Mouse (Mus musculus) layer of hippocampus, postnatal 25 days (tissue): ENCODE measurements around the gene Tmem258. TPM values are rescaled to one million over a fixed set of nuclear protein-coding genes. Genes with fewer than 3 reads are reported as not detected.

ENCODE experiments used
- DNase-seq, 2 experiments: peaks; one replicate each; pipeline ENCODE4 v3.0.0; 2022; ENCODE audit warnings: mixed read lengths in 2 of 2, low spot score in 1 of 2; ENCODE audit errors: extremely low spot score in 1 of 2
- total RNA-seq, 2 experiments: library from RNA; stranded (reverse); gene quantifications; 2 replicates each; pipeline ENCODE4 v1.2.3; 2021

The Tmem258 gene
- total RNA-seq, 2 experiments from 2014 or later, result 84.3 to 92.4 TPM

DNA sequence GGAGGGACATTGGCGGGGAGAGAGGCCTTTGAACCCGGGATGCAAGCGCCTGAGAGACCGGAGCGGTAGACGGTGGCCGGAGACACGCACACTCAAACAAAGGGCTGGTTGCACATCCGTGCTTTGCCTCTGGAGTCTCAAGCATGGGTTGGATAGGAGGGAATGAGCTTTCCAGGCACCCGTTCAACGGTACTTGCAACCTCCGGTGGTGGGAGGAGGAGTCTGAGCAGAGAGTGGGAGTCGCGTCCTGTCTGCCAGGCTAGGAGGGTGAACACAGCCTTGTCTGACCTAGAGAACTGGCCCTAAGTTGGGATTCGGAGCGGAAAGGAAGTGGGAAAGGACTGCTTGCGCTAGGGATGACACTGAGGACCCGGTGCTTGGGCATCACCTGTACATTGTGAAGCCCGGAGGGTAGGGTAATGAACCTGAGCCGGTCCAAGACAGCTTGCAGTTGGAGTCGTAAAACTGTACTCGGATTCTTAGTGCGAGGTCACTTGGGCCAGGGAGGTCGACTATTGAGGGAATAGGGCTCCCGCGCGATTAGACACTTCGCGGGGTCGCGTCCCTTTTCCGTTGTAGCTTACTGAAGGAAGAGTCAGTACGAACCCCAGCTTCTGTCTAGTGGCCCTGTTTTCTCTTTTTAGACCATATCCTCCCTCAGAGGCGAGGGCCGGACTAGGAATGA, 20.4 kb upstream of the Tmem258 start:
- peak; percentile 59 to 61 for DNase-seq

DNA sequence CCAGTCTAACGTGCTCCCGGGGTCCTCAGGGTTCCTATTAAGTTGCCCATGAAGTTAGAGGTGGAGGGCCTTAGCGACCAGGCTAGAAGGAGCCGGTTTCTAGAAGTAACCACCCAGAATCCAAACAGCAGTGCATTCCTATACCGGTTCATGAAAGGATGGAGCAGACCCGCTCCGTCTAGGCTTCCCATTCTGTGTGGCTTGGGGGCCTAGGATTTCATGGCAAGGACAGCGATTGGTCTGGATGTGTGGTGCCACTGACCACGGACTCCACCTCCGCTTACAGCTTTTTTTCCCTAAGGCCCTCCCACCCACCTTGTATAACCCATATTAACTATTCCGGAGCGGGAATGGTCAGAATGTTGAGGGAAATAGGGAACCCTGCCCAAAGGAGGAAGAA, 19.7 kb upstream of the Tmem258 start:
- DNase-seq, result peak in 1 of 2 experiments; percentile 40

DNA sequence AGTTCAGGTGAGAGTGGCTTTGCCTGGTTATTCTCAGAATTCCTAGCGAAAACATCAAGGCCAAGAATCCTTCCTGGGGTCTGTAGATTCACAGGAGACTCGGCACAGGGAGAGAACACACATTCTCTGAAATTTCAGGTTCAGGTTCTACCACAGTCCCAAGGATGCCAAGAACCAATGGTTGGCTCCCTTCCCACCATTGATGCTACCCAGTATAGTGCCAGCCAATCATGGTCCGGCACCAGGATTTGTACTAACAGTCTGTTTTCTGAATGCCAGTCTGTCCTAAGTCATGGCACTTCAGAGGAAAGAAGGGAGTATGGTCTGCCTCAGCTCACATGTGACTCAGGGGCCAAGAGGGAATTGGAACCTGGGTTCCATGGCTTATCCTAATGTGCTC, 17.9 kb upstream of the Tmem258 start:
- no peak for DNase-seq

DNA sequence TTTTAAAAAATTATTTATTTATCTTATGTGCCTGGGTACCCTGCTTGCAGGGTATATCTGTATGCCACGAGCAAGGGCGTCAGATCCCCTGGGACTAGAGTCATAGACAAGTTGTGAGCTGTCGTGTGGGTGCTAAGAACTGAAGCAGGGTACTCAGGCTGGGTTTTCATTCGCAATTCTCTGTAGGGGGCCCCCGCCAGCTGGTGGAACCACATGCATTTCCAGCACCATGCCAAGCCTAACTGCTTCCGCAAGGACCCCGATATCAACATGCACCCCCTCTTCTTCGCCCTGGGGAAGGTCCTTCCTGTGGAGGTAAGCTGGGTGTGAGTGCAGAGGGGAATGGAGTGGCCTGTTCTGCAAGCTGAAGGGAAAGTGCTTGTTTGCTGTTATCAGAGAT, 17.2 kb upstream of the Tmem258 start:
- no peak for DNase-seq

DNA sequence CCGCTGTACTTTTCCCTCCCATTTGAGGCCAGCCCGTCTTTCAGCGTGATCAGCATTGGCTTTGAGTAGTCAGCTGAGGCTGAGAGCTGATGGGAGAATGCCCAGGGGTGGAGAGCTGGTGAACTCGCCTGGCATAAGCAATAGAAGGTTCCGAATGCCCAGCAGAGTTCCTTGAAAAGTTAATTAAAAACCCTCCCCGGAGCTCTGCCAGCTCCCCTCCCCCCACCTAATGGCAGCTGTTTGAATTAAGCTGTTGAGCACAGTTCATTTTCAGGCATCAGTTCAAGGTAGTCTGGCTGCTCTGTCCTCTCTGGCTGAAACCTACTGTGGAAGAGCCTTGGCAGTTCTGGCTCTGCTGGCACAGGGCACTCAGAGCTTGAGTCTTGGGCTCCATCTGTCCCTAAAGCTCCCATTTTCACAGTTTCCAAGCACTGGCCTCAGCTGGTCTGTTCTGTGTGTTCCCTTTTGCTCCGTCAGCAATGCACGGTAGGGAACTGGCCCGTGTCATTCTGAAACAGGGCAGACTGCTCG, 15.5 kb upstream of the Tmem258 start:
- DNase-seq, result peak in 1 of 2 experiments; percentile 70

DNA sequence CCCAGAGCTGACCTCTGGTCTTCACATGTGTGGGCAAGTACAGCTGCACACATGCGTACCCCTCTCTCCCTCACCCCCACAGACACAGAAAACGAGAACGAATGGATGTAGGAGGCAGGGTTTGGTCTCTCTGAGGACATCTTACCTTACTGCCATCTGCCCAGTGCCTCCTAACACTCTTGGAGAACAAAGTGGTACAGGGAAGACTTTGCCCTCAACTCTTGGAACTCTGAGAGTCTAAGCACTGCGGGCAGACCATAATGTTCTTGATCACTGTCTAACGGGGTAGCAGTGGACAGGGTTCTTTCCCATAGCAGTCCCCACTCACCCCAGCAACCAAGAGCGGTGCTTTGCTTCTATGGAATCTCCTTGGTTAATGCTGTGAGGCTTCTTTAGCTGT, 14.8 kb upstream of the Tmem258 start:
- DNase-seq, result no peak

DNA sequence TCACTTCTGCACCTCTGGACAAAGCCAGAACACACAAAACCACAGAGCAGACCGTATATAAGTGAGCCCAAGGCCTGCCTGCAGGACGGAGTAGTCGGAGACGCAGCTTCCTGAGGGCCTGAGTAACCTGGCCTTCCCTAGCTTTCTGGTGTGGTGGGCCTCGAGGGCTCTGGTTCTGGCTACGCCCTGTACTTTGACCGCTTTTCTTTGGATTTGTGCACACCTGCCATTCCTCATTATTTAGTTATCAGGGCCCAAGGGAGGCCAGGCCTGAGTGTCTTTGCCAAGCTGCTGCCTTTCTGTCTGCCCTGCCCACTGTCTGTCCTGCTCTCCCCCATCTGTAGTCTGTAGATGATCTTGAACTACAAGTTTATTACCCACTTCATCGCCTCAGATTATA, 13.9 kb upstream of the Tmem258 start:
- no peak for DNase-seq

DNA sequence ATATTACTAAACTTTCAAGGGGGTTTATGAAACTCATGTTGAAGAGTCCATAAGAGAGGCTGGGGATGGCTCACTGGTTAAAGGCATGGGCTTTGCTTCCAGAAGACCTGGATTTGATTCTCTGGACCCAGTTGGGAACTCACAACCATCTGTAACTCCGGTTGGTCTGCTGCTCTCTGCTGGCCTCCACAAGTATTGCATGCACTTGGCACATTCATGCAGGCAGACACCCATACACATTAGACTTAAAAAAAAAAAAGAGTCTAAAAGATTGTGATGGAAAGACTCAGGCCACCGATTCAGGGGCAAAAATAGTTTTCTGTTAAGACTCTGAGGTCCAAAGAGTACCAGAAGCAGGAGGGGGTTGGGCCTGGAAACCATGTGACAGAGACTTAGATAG, 13.0 kb upstream of the Tmem258 start:
- peak in 1 of 2 experiments; percentile 79 for DNase-seq

DNA sequence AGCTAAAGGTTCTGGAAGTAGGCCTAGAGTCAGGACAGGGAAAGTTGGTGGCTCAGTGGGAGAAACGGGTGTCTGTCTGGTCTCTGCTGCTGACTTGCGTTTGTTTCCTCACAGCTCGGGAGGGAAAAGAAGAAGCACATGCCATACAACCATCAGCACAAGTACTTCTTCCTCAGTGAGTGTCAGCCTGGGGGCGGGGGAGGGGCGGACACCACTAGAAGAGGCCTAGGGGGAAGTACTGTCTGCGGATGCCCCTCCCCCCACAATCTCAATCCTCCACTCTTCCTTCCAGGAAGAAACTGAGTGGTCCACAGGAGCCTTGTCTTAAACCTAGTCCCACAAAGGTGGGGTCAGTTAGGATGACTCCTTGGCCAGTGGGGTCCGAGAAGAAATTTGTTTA, 12.5 kb upstream of the Tmem258 start:
- no peak for DNase-seq

DNA sequence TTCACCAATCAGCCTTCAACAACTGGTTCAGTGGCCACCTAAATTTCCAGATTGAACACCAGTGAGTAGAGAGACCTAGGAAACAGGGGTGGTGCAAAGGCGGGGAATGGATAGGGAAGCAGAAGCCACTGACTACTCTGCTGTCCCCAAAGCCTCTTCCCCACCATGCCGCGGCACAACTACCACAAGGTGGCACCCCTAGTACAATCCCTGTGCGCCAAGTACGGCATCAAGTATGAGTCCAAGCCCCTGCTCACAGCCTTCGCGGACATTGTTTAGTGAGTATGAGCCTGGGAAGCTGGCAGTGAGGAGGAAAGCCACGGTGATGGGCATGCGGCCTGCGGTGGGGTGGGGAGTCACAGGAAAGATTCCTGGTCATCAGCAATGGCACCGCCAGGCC, 9.5 kb upstream of the Tmem258 start:
- DNase-seq, result no peak

DNA sequence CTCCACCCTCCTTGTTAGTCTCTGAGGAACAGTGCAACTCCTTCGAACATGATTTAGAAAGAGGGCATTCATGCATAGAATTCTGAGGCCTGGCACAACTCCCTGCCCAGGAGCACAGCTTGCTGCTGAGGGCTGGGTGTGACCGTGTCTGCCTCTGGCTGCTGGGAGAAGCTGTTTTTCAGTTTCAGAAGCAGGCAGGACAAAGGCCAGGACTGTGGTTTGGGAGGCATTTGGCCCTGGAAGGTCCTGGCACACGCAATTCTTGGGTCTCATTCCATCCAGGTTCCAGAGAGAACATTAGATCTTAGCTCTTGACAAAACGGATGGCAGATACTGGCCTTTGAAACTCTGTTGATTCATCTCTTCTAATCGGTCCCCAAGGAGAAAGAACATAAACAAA, 8.6 kb upstream of the Tmem258 start:
- DNase-seq, result no peak

DNA sequence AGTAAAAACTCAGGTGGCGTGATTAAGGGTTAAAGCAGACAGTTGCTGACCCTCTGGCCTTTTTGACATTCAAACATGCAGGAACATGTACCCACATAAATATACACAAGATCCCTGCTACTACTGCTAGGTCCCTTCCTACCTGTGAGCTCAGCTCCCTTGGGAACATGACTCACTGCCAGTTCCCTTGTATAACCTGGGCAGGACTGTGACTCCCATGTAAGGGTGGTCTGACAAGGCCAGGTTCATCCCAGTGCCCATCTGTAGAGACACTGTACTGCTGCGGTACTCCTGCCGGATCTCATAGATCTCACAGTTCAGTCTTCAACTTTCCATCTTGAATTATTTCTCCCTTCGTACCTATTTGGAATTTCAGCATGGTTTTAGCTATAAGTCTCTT, 6.7 kb upstream of the Tmem258 start:
- no peak for DNase-seq

DNA sequence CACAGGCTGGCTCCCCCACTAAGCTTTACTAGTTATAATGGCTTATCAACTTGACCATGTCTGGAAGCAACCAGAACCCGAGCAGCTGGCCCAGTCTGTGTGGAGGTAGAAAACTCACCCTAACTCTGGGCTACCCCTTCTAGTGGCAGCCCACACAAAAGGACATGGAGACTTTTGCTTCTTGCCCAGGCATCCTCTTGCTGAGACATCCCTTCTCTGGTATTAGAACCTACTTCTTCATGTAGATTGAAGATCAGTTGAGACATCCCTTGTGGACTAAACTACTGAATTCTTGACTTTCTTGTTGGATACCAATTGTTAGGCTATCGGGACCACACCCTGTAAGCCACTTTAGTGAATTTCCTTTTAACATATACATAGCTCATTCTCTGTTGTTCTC, 5.5 kb upstream of the Tmem258 start:
- DNase-seq, result no peak

DNA sequence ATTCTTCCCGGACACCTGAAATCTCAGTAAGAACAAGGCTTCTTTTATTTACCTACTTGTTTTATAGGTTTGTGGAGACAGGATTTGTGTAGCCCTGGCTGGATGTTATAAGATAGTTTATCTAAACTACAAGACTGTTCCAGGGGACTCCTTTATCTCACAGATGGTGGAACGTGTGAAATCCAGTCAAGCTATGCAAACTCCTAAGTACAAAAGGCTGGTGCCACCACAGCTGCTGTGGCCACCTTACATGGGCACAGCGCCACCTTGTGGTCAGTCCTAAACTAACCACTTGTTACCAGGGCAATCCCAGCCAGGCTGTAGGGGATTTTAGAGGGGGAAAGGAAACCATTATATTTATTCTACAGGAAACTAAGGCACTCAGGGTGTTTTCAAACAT, 5.1 kb upstream of the Tmem258 start:
- peak; percentile 71 to 92 for DNase-seq

DNA sequence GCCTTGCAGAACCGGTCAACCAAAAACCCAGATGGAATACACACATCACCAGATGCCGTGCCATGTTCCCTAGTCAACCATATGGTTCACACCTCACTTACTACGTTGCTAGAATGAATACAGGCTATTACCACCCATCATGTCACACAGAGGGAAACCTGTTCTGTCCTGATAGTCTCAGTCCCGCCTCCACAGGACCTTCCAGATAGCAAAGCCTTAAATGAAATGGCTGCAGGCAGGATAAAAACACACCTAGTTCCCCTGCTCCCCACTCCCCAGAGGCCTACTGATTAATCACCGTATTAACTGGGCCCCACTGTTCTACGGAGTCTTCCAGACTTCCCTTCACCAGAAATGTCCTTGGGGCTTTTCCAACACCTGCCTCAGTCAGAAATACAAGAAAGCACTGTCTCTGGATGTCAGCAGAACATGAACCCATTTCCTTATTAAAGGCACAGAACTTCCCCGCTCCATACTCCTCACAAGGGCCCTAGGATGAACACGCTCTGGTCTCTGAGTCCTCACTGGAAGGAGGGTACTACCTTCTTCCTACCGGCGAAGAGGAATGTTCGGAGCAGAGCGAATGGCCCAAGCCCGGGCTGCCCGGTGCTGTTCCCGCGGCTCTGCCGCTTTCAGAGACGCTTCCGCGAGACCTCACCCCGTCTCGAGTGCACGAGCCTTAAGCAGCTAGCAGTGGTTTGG, 517 bp upstream of the Tmem258 start:
- DNase-seq, result no peak

DNA sequence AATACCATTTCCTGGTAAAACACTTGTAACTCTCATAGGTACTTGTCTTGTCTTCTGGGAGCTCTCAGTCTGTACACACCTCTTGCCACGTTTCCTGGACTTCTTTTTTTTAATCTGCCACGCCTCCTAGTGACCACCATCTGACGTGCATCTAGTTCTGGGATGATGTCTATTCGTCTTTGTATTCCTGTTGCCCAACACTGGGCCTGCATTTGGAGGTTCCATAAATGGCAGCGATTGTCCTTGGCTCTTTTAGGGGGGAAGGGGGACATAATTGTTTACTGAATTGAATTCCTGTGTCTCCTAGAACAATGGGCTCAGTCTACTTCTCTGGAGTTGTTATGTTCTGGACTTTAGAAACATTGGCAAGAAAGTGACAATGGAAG, 795 bp downstream of the Tmem258 start:
- peak in 1 of 2 experiments; percentile 24 for DNase-seq

DNA sequence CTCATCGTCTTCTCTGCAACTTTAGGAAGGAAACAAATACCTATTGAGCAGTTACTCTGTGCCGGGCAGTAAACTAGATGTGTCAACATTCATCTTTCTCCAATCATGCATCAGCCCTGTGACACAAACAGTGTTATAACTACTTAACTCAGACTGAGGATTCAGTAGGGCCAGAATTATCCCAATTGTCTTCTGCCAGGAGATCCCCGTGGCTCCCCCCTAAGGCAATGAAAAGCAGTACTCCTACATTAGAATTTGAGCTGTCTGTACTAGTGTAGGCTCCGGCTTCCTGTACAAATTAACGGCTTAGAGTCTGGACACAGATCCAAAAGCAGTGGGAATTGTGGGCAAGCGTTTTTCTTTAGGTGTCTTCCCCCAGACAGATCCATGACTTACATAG, 1.2 kb downstream of the Tmem258 start:
- no peak for DNase-seq

DNA sequence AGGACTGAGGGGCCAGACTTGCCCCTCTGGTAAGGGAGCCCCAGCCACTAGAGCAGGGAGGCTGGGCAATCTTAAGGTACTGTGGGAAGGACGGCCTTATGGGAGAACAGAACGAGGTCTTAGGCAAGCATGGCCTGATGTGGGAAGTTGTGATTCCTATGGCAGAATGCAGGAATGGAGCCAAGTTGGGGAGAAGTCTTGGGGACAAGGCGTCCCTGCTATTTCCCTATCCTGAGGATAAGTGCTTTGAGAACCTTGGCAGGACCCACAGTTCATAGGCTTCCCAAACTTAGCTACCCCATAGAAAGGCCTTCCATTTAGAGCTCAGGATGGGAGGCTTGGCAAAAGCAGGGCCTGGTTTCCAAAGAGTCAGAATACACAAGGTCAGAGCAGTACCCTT, 5.0 kb downstream of the Tmem258 start:
- no peak for DNase-seq

DNA sequence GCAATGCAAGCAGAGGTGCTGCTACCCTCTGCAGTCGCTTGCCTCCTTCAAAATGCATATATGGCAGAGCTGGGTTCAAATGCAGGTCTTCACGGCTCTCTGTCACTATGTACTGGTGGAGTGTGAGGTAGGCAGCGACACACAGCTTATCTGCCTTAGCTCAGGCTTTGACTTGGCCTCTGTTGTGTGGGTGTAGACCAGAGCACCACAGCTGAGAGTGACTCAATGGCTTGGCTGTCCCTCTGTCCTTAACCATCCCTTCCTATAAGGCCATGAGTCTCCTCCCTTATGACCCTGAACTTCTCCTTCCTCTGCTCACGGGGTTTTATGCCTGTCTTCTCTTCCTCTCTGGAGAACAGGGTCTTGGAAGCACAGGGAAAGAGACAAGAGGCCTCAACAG, 7.1 kb downstream of the Tmem258 start:
- no peak for DNase-seq

DNA sequence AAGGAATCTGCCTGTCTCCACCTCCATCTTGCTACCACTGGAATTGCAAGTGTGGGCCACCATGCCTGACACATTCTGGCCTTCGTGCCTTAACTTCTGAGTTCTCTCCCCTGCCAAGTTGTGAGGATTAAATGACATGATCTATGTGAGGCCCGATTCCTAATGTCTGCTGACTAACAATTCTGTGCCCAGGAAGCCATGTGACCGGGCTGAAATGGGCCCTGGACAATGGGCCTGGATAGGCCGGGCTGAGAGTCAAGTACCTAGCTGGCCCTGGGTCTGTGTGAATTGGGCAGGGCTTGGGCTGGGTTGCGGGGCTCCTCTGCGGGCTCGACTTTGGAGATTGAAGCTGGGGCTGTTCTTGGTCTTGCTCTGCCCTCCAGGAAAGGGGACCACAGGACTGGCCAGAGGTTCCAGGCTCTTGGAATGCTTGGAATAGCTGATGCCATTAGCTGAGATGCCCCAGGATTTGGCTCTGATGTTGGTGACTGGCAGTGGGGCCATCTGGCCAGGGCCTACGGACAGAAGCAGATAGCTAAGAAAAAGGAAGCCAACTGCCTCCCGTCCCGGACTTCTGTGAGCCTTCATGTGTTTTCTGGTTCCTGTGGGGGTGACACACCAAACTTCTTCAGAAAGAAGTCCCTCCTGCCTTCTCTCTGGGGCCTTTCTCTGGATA, 10.1 kb downstream of the Tmem258 start:
- no peak for DNase-seq

DNA sequence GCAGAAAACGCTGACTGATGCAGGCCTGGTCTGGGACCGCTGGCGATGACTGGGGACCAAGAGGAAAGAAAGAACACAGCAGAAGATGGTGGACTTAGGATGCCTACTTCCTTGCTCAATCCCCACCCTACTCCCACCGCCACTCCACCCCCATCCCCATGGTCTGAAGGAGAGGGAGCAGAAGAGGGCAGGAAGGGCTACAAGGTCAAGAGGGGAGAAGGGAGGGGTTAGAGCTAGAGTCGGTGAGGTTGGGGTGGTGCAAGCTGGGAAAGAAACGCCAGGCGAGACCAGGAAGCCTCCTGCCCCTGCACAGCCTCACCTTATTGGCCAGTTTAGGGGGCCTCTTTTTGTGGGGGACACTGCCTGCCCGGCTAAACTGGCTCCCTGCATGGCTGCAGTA, 12.3 kb downstream of the Tmem258 start:
- no peak for DNase-seq

DNA sequence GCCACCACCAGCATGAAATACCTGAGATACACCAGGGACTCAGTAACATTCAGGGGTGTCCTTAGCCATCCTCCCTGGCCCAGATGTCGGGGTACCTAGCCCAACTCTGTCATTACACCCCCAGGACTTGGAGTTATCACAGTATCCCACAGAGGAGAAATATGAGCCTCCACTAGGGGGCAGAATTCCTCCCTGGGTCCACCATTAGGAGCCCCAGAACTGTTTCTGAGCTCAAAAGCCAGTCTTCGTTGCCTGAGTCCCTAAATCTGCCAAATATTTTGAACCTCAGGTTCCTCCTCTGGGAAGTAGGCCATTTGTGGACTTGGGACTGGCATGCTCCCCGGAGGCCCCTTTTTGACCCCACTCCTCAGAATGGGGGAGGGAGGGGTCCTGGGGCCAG, 15.3 kb downstream of the Tmem258 start:
- peak in 1 of 2 experiments; percentile 67 for DNase-seq
